Mouse (Mus musculus) MN1 (cell line): ENCODE measurements around the gene Gm49325.
"Not testable (repeated sequence)": the region's sequence is repeated elsewhere in the genome, so short reads cannot be mapped to it uniquely, and the experiment has no call there.

ENCODE experiments used
- DNase-seq: peaks from one replicate; pipeline ENCODE4 v3.0.0-alpha.2; 2016; ENCODE audit warnings: low spot score

Gene Gm49325

GRCm38 (mm10) chr10:77682994-77683393 is 77.0 kb downstream of the Gm49325 start:
- DNase-seq = no peak

DNA sequence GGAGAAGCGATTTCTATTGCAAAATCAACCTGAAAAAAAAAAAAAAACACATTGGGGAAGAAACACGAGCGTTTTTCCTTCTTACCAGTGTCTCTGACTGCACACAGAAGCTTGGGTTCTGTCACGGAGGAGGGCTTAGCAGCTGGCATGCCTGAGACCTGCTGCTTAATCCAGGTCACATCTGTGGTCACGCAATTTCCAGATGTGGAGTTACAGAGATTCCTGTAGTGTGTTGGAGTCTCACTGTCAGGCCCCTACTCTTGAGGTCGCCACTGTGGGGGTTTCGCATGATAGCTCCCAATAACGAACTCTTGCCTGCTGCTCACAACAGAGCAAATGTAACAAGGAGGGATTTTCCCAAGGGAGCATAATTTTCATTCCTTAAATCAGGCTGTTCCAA is 78.2 kb downstream of the Gm49325 start:
- no peak for DNase-seq

DNA sequence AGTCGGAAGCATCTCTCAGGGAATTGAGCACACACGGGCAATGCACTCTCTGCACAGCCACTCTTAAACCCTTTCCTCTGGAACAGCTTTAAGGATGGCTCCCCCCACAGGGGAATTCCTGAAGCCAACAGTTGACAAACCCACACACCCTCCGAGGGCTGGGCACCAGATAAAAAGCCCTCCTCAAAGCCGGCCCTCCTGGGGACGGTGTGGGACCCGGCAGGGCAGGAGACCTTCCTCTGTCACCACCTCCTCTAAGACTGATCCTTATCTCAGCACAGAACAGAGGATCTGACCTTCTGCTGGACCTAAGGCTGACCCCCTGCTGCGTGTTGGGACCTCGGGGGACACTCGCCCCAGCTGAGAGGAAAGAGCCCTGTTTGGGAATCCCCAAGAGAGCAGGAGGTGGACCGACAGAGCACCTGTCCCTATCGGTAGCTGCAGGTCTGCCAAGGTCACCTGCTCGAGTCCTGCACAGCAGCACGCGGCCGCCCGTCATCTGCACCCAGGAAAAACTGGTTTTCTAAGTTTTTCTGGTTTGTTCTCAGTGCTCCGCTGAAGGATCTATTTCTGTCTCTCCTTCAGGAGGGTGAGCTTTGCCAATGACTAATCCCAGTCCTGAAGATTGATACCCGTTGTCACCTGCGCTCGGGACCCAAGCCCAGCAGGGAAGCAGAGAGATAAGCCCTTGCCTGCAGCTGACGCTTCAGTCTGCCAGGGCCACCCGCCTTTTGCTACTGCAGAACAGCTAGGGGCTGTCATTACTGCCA is 80.1 kb downstream of the Gm49325 start, which contains the start of gene Tspear:
TSS of gene Tspear (plus strand) at position 675 of the 770 bp plus-strand sequence.
- no peak for DNase-seq

- DNase-seq = no peak
Observed at GRCm38 (mm10) chr10:77687021-77687420, 81.0 kb downstream of the Gm49325 start.

GRCm38 (mm10) chr10:77690356-77690807 is 84.4 kb downstream of the Gm49325 start, which contains the start of gene Gm19402:
TSS of gene Gm19402 (minus strand) at chr10:77690757.
- not testable (repeated sequence) for DNase-seq
